Mouse (Mus musculus): ENCODE data around the gene Lrrc47. TPM values are rescaled to one million over a fixed set of nuclear protein-coding genes. Genes with fewer than 3 reads are reported as not detected.

Gene Lrrc47
- 24.0 and 25.2 TPM in 2 replicates for polyA plus RNA-seq (2015; fragmentation: Nextera tagmentation; extraction: Ambion mirVana)

DNA sequence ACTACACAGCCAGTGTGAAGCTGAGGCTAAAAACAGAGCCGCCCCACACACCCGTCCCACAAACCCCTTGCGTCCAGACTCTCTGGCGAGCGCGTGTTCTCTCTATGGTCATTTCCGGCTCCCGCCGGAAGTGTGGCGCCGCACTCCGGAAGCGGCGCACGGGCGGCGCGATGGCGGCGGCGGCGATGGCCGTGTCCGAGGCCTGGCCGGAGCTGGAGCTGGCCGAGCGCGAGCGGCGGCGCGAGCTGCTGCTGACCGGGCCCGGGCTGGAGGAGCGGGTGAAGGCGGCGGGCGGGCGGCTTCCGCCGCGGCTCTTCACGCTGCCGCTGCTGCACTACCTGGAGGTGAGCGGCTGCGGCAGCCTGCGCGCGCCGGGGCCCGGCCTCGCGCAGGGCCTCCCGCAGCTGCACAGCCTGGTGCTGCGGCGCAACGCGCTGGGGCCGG is at the start of gene Lrrc47:
TSS of gene Lrrc47 (plus strand) at position 86 of the 444 bp plus-strand sequence.
- ATAC-seq (ENCODE audit: low read depth), result peak; percentile 95
- no peaks in the 10 kb centered on the region for H3K27me3 ChIP-seq
- H3K4me3 ChIP-seq, result peak within 1 kb of the TSS; percentile 100
- 0% methylated on average over 30 of the region's 59 CpGs for WGBS
- H3K9ac ChIP-seq, result peak within 1 kb of the TSS; percentile 97
- H3K36me3 ChIP-seq, result peaks cover 36% of the 10 kb centered on the region
- peak within 1 kb of the TSS; percentile 77 for H3K27ac ChIP-seq (replicated peaks)
- peaks cover 35% of the 10 kb centered on the region for H3K4me1 ChIP-seq (replicated peaks)
- no peaks in the 10 kb centered on the region for H3K9me3 ChIP-seq
- peak within 1 kb of the TSS; percentile 100 for H3K4me2 ChIP-seq

DNA sequence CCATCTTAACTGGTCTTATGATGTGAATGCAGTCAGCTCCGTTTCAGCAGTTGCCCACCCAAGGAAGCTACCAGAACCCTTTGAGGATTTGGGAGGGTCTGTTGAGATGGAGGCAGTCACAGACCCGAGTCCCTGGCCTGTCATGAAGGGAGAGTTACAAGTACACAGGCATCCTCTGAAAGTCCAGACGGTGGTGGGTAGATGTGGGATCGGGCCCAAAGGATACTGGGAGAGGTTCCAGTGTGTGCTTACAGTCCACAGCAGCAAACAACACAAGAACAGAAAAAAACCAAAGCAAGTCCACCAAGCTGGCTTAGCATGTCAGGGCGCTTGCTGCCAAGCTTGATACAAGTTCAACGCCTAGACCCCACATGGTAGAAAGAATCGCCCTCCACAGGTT is 48.9 kb upstream of the Lrrc47 start:
- Histone ChIP-seq H3K4me1 (replicated peaks) (peaks cover 17% of the 10 kb centered on the region), H3K4me2 (no peak overlapping the region), H3K36me3 (peaks cover 83% of the 10 kb centered on the region), H3K27me3 (no peaks in the 10 kb centered on the region), H3K4me3 (no peak overlapping the region), H3K27ac (replicated peaks) (no peak overlapping the region), H3K9me3 (no peaks in the 10 kb centered on the region), H3K9ac (no peak overlapping the region)
- WGBS, result 85% methylated on average over 7 of the region's 7 CpGs
- no peak for ATAC-seq (ENCODE audit: low read depth)

DNA sequence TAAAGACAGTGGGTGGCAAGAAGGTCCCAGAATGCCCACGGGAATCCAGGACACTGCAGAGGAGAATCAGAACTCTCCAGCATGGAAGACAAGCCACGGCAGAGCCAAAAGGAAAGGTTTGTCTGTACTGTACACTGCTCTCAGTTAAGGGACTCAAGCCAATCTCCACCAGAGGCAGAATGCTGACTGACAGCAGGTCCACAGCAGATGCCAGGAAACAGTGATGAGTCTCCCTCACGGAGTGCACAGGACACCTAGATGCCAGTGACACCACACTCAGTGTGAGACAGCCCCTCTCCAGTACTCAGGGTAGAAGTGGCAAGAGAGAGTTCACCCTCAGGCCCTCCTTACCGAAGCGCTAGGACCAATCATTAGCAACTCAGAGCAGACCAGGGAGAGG is 44.9 kb upstream of the Lrrc47 start:
- H3K27me3 ChIP-seq, result no peaks in the 10 kb centered on the region
- H3K4me1 ChIP-seq (replicated peaks), result no peaks in the 10 kb centered on the region
- no peak overlapping the region for H3K9ac ChIP-seq
- ATAC-seq (ENCODE audit: low read depth), result no peak
- H3K4me2 ChIP-seq, result no peak overlapping the region
- no peak overlapping the region for H3K27ac ChIP-seq (replicated peaks)
- peaks cover 96% of the 10 kb centered on the region for H3K36me3 ChIP-seq
- no peaks in the 10 kb centered on the region for H3K9me3 ChIP-seq
- H3K4me3 ChIP-seq, result no peak overlapping the region
- WGBS, result 91% methylated on average over 5 of the region's 5 CpGs

DNA sequence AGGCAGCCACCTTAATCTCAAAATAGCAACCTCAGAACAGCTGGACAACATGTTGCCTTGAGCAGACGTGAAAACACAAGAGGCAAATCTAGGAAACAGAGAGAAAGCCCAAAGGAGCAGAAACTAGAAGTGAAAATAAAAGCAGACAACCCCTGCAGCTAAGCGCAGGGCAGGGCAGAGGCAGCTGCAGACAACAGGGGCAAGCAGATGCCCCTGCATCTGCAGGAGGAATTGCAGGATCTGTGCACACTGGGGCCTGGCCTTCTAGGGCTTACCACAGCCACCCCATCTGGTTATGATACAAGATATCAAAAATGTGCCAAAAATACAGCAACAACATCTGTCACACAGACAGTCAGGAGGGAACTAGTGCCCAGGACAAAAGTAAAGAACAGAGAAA is 44.0 kb upstream of the Lrrc47 start:
- no peak overlapping the region for H3K4me3 ChIP-seq
- no peak for ATAC-seq (ENCODE audit: low read depth)
- H3K4me1 ChIP-seq (replicated peaks), result 0 out of 2 replicates have a peak, but pooled peaks cover 1% of the 10 kb centered on the region
- no peak overlapping the region; the same call in 1 of the 2 replicates for H3K9ac ChIP-seq
- H3K4me2 ChIP-seq, result no peak overlapping the region
- H3K36me3 ChIP-seq, result peaks cover 89% of the 10 kb centered on the region
- no peaks in the 10 kb centered on the region for H3K27me3 ChIP-seq
- 83% methylated on average over 2 of the region's 2 CpGs for WGBS
- no peaks in the 10 kb centered on the region for H3K9me3 ChIP-seq
- H3K27ac ChIP-seq (replicated peaks), result no peak overlapping the region

DNA sequence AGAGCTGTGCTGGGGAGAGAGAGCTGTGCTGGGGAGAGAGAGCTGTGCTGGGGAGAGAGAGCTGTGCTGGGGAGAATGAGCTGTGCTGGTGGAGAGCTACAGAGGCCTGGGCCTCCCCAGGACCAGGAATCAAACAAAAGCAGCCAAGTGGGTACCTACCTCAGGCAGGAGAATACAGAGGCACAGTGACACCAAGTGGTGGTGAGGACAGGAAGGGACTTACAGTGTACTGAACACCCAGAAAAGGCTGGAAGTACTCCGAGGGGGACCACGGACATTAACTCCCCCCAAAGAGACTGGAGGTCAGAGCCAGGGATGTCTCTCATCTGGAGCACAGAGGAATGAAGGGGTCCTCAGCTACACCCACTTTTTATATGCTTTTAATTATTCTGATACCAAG is 43.5 kb upstream of the Lrrc47 start:
- H3K27me3 ChIP-seq, result no peaks in the 10 kb centered on the region
- H3K36me3 ChIP-seq, result peaks cover 84% of the 10 kb centered on the region
- peak; percentile 59; the same call in 1 of the 2 replicates for ATAC-seq (ENCODE audit: low read depth)
- H3K4me3 ChIP-seq, result no peak overlapping the region
- no peak overlapping the region for H3K27ac ChIP-seq (replicated peaks)
- no peak overlapping the region for H3K9ac ChIP-seq
- H3K4me1 ChIP-seq (replicated peaks), result peaks cover 6% of the 10 kb centered on the region
- no peak overlapping the region for H3K4me2 ChIP-seq
- WGBS, result 86% methylated on average over 2 of the region's 2 CpGs
- no peaks in the 10 kb centered on the region for H3K9me3 ChIP-seq

DNA sequence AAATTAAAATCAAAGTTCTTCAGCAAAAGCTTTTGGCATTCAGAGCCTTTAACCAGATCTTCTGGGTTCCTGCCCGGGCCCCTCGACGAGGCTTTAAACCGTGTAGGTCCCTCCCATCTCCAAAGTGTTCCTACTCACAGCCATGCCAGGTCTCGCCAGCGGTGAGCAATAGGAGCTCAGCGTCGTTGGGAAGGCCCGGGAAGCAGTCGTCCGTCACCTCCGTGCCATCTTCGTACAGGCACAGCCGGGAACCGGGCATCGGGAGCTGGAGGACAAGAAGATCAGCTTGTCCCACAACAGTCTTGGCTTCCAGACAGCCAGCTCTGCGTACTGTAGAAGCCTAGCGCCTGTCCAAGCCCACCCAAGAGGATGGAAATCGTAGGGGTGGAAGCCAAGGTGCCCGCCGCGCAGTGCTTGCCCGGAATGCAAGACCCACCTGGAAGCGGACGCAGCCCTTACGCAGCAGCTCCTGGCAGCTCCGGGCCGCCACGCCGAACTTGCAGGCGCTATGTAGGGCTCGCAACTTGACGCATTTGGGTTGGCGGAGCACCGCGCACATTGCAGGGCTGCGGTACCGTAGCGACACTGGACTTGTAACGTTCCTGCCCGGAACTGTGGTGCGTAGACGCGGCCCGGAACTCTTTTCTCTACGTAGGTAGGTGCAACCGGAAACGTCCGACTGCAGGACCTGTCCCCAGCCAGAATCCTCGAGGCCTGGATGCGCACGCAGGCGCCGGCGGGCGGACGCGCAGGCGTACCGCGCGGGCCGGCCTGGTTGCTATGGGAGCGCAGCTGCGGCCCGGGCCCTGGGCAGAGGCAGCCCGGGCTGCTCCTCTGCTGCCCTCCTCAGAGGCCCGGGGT is 36.9 kb upstream of the Lrrc47 start, which contains the start of the genes Dffb and Cep104:
TSS of gene Dffb (minus strand) at position 696 of the 861 bp plus-strand sequence.
TSS of gene Cep104 (plus strand) at position 764 of the 861 bp plus-strand sequence.
- no peaks in the 10 kb centered on the region for H3K9me3 ChIP-seq
- peaks cover 45% of the 10 kb centered on the region for H3K4me1 ChIP-seq (replicated peaks)
- peak within 1 kb of the TSS; percentile 82 for H3K27ac ChIP-seq (replicated peaks)
- peak within 1 kb of the TSS; percentile 95 for H3K4me3 ChIP-seq
- peak within 1 kb of the TSS; percentile 97 for H3K4me2 ChIP-seq
- H3K36me3 ChIP-seq, result peaks cover 35% of the 10 kb centered on the region
- no peaks in the 10 kb centered on the region for H3K27me3 ChIP-seq
- WGBS, result 2% methylated on average over 68 of the region's 68 CpGs
- ATAC-seq (ENCODE audit: low read depth), result peak; percentile 98
- H3K9ac ChIP-seq, result peak within 1 kb of the TSS; percentile 93

DNA sequence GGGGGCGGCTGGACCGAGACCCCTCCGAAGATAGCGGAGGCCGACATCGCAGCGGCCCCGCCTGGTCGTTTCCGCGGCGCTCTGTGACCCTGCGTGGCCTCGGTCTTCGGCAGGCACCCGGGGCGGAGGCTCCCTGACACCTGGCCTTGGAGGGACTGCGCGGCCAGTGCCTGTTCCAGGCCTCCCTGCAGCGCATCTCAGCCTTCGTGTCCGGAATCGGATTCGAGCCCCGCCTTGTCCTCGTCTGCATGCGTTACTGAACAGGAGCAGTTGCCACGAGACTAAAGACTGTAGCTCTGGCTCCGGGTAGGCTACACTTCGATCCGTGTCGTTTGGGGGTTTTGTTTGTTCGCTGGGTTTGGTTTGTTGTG is 36.3 kb upstream of the Lrrc47 start:
- Histone ChIP-seq H3K27me3 (no peaks in the 10 kb centered on the region), H3K36me3 (peaks cover 35% of the 10 kb centered on the region), H3K4me3 (peak overlapping the region; percentile 95), H3K4me2 (peak overlapping the region; percentile 97), H3K4me1 (replicated peaks) (peaks cover 45% of the 10 kb centered on the region), H3K27ac (replicated peaks) (peak overlapping the region; percentile 82), H3K9me3 (no peaks in the 10 kb centered on the region), H3K9ac (peak overlapping the region; percentile 93)
- peak; percentile 76 for ATAC-seq (ENCODE audit: low read depth)
- under 1% methylated on average over 33 of the region's 33 CpGs for WGBS

DNA sequence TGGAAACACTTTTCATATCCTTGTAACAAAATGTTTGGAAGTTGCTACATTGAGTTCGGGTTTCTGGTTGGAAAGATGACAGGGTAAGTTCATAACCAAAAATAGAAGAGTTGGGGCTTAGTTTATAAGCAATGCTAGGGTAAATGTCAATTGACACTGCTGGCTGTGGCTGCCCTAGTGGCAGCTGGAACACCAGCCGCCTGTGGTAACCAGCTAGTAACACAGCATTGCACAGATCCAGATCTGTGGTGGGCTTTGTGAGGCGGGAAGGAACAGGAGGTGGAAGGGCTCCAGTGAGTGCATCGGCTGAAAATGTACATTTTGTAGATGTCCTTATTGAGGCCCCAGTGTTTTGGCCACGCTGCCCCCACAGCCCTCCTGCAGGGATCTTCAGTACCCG is 35.8 kb upstream of the Lrrc47 start:
- Histone ChIP-seq H3K4me2 (peak overlapping the region; percentile 97), H3K36me3 (peaks cover 35% of the 10 kb centered on the region), H3K27me3 (no peaks in the 10 kb centered on the region), H3K9ac (peak overlapping the region; percentile 93), H3K9me3 (no peaks in the 10 kb centered on the region), H3K27ac (replicated peaks) (no peak overlapping the region), H3K4me1 (replicated peaks) (peaks cover 45% of the 10 kb centered on the region), H3K4me3 (peak overlapping the region; percentile 95)
- ATAC-seq (ENCODE audit: low read depth), result no peak
- 41% methylated on average over 6 of the region's 6 CpGs for WGBS

DNA sequence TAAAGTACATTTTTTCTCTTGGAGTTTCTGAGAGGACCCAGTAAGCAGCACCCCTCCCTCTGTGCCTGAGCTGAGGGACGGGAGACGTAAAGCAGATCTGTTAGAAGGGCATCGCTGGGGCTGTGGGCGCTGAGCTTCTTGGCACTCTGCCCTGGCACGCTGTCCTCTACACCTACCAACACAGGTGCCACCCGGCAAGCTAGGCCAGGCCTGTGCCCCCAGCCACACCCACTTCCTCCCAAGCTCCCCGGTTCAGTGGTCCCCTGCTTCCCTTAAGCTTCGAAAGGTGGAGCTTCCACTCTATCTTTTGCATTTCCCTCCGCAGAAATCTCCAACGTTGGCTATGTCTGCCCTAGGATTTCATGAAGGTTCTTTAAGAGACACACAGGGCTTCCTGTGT is 32.3 kb upstream of the Lrrc47 start:
- no peak overlapping the region for H3K9ac ChIP-seq

DNA sequence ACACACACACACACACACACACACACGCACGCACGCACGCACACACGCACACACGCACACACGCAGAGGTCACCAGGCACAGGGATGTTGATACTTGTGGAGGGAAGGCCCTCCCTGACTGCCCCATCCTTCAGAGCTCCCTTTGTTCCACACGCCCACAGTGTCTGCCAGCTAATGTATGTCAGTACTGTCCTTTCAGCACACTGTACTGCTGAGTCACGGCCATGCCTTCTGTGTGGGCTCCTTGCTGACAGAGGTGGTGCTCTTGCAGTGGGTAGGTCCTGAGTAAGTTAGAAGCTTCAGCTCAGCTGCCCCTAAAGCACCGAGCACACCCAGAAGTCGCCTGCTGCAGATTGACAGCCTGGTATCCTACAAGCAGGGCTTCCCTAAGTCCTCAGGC is 31.1 kb upstream of the Lrrc47 start:
- Histone ChIP-seq H3K9ac (no peak overlapping the region), H3K9me3 (no peaks in the 10 kb centered on the region), H3K27ac (replicated peaks) (no peak overlapping the region), H3K4me2 (no peak overlapping the region), H3K4me3 (no peak overlapping the region), H3K36me3 (peaks cover 71% of the 10 kb centered on the region), H3K27me3 (no peaks in the 10 kb centered on the region), H3K4me1 (replicated peaks) (peaks cover 23% of the 10 kb centered on the region)
- no peak for ATAC-seq (ENCODE audit: low read depth)
- 93% methylated on average over 11 of the region's 11 CpGs for WGBS

More for the DNA sequence above, 32.3 kb upstream of the Lrrc47 start:
- Histone ChIP-seq H3K4me3 (no peak overlapping the region), H3K4me2 (no peak overlapping the region), H3K4me1 (replicated peaks) (peaks cover 27% of the 10 kb centered on the region), H3K27me3 (no peaks in the 10 kb centered on the region), H3K36me3 (peaks cover 59% of the 10 kb centered on the region), H3K9me3 (no peaks in the 10 kb centered on the region), H3K27ac (replicated peaks) (no peak overlapping the region)
- no peak for ATAC-seq (ENCODE audit: low read depth)
- 94% methylated on average over 10 of the region's 10 CpGs for WGBS

DNA sequence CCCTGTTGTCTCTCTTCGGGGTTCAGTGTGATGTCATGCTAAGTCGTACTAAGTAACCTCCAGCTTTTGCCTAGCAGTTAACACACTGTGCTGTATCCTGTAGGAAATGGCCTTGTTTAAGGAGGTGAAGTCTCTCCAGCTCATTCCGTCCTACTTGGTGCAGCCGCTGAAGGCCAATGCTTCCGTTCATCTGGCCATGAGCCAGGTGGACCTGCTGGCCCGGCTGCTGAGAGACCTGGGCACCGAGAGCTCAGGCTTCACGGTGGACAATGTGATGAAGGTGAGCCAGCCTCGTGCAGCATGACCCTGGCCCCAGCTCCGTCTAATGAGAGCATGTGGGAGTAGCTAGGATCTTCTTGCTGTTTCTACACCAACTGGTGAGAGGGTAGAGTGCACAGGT is 18.8 kb upstream of the Lrrc47 start:
- ATAC-seq (ENCODE audit: low read depth), result no peak
- H3K4me2 ChIP-seq, result no peak overlapping the region
- no peak overlapping the region for H3K9ac ChIP-seq
- H3K9me3 ChIP-seq, result no peaks in the 10 kb centered on the region
- H3K27ac ChIP-seq (replicated peaks), result no peak overlapping the region
- 92% methylated on average over 10 of the region's 10 CpGs for WGBS
- H3K4me1 ChIP-seq (replicated peaks), result no peaks in the 10 kb centered on the region
- no peak overlapping the region for H3K4me3 ChIP-seq
- no peaks in the 10 kb centered on the region for H3K27me3 ChIP-seq
- H3K36me3 ChIP-seq, result peaks cover 97% of the 10 kb centered on the region

DNA sequence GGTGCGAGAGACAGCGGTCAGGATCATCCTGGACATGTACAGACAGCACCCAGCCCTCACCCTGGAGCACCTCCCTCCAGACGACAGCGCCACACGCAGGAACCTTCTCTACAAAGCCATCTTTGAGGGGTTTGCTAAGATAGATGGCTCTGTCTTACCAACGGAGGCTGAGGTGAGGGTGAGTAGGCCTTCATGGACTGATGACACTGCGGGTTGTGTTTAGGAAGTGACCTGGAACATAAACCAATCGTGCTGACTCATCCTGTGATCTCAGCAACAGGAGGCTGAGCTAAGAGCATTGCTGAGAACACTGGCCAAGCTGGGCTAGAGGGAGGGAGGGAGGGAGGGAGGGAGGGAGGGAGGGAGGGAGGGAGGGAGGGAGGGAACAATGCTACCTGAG is 18.0 kb upstream of the Lrrc47 start:
- Histone ChIP-seq H3K9ac (no peak overlapping the region), H3K4me1 (replicated peaks) (no peaks in the 10 kb centered on the region), H3K36me3 (peaks cover 97% of the 10 kb centered on the region), H3K9me3 (no peaks in the 10 kb centered on the region), H3K4me2 (no peak overlapping the region), H3K4me3 (no peak overlapping the region), H3K27me3 (no peaks in the 10 kb centered on the region), H3K27ac (replicated peaks) (no peak overlapping the region)
- ATAC-seq (ENCODE audit: low read depth), result no peak
- WGBS, result 93% methylated on average over 8 of the region's 8 CpGs

Measured in neural tube, embryonic 13.5 days (tissue).